Mouse (Mus musculus) T-helper 17 cell (primary cell): ENCODE measurements at regions not wholly inside any gene's neighbourhood (a gene's known extent, or its start where the extent isn't known, plus 50 kb on each side); places are given as distances from the start of the nearest gene placed in this dataset.
"Not testable (repeated sequence)": the region's sequence is repeated elsewhere in the genome, so short reads cannot be mapped to it uniquely, and the experiment has no call there.

Experiments used
- in situ Hi-C, 2 experiments: fragments of 300-600 bp; cut with MboI, MseI; formaldehyde crosslinking; loops; 1 replicate in 1 of 2; 2 replicates in 1 of 2; pipeline ENCODE4 v1.15.1; 2025; ENCODE audit warnings: high pct_unique_total_duplicates in 2 of 2

DNA sequence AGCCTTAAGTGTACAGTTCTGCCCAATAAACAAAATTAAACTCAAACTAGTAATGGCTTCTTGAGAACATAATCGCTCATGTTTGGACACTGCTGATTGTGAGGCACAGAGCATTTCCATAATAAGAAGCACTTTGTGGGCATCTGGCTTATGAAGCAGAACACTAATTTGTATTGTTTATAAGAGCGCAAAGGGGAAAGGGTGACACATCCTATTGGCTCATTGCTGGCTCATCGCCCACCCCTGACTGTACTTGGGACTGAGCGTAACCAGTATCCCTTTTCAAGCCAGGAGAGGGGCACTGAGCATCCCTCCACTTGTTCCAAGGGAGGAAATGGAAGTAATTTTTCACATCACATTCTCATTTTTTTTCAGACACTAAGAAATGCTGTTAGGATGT lies 288.0 kb downstream of the Sfmbt2 start:
- in situ Hi-C loops = no loop called here

- in situ Hi-C loops = not testable (repeated sequence)
Measured at GRCm38 (mm10) chr2:10667915-10668314, 297.6 kb downstream of the Sfmbt2 start.

DNA sequence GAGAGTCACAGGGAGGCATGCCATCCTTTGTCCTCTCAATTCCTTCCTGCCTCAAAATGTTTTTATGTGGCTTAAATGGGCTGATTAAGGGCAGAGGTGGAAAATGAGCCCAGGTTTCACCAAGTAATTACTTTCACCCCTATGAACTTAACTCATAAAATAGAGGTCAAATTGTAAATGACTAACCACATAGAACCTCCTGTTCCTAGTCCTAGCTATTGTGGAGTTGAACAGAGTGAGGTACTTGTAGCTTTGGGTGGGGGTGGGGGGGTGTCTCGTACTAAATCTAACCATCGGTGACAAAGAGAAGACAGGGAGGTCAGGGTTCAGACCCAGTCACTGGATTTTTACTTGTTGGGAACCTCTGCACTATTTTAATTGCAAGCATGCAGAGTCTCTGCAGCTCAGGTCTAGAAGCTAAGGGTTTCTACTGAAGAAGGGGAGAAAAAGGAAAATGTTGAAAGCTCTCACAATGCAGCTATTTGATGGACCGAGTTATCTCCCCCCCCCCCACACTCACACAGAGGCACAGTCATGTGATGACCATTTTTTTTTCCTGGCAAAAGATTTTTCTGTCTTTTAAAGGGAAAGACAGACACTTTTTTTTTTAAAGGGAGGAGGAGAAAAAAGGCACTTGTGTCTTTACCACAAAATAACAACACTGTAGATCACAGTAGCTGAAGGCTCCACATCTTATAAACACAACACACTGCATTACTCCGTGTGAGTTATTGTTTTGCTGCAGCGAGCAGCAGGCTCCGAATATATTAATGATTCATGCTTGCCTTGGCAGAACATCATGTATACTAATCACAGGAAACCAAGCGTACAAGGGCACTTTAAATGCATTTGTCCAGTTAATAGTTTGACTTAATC lies 300.4 kb downstream of the Sfmbt2 start:
- in situ Hi-C loops = no loop called here

DNA sequence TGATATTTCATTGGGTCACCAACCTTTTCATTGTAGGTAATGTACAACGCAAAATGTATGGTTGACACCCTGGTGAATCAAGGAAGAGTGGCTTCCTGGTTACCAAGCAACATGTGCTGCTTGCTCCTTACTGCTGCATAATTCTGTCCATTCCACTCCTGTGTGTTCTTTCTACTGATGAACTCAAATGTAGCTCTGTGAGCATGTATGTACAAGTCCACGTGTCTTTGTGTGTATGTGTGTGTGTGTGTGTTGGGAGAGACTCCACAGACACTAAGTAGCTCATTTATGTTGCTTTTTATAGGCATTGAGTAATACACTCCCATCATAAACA lies 301.0 kb downstream of the Sfmbt2 start:
- in situ Hi-C loops = no loop called here

- in situ Hi-C loops = no loop called here
Measured at GRCm38 (mm10) chr2:10672196-10672595, 301.9 kb downstream of the Sfmbt2 start.

GRCm38 (mm10) chr2:10674738-10675349 lies 304.5 kb downstream of the Sfmbt2 start:
- in situ Hi-C loops = no loop called here

DNA sequence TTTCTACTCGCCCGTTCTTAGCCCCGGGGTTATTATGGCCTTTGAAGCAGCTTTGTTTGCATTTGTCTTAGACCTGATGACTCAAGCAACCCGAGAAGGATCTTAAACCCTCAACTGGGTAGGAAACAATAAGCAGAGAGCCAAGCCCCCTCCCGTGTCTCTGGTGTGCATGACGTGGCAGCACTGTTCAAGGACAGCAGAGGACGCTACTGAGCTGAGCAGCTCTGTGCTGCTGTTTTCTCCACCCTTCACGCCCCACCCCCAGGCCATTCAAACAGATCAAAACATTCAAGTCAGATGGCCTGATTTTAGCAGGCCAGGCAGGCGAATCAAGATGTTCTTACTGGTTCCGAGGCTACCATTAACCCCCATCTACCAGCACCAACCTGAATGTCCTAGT lies 331.1 kb downstream of the Sfmbt2 start:
- in situ Hi-C loops = no loop called here

- in situ Hi-C loops = no loop called here
Measured at GRCm38 (mm10) chr2:10718366-10718765, 348.1 kb downstream of the Sfmbt2 start.

DNA sequence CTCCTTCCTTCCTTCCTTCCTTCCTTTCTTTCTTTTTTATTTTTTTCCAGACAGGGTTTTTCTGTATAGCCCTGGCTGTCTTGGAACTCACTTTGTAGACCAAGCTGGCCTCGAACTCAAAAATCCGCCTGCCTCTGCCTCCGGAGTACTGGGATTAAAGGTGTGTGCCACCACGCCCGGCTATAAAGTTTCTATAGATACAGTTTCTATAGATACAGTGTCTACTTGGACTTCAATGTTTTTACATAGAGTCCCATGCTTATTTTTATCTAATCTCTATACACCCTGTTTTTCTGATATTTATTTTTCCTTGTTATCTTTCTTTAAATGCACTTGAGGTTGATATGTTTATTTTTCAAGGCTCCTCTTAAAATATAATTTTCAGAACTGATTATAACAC lies 364.0 kb downstream of the Sfmbt2 start:
- in situ Hi-C loops = not testable (repeated sequence)

DNA sequence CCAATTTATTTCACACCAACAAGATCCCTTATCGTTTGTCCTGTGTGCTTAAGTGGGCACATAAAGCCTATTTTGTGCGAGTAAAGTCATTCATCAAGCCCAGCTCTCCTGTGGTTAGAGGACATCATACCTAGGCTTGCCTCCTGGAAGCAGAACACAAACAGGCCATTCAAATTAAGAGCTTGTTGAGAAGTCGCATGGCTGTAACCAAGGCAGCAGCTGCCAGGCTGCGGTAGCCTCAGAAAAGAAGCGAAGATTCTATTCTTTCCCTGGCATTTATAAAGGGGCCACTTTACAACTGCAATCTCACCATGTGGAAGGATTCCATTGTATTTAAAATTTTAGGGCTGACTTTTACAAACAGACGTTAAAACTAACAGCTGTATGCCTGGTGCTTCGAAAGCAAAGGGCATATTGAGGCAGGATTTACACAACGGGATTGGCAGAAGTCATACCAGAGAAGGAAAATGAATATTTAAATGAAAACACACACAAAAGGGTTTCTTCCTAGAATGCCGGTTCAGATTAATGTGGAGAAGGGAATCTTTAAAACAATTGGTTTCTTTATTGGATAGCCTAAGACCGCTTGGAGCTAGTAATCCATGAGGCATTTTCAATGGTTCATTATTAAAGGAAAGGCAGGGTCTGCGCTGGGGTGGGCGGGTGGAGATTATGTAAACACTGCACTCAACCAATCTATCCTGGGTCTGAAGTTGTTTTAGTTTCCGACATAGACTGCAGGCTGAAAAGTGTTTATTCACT lies 366.6 kb downstream of the Sfmbt2 start:
- in situ Hi-C loops = no loop called here

DNA sequence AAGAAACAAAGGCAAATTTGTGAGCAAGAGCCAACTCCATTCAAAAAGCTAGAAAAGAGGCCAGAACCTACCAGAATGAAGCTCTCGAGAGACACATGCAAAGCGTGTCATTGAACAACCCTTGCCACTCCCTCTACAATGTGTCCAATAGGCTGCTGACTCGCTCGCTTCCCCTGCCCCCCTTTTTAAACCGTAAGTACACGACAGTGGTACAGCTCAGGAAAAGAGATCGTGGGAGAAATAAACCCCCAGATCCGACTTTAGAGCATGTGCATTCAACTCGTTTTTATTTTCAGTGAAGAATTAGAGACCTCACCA lies 367.1 kb downstream of the Sfmbt2 start:
- in situ Hi-C loops = no loop called here

GRCm38 (mm10) chr2:10745127-10745526 lies 374.8 kb downstream of the Sfmbt2 start:
- in situ Hi-C loops = no loop called here

DNA sequence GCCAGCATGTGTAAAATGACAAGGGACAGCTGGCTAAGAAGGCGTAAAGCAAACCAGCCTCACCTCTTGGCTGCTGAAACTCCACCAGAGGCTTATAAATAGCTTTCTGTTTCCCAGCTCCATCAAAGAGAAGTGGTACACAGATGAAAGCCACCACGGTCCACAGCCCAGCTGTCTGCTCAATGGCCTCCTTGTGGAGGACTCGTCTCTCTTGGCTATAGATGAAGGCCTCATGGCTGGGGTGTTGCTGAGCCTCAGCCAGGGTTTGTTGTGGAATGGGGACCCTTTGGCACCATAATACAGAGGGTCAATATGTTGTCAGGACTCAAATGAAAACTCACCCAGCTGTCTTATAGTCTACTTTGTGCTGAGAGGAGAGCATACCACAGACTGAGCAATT lies 385.1 kb downstream of the Sfmbt2 start:
- in situ Hi-C loops = no loop called here

DNA sequence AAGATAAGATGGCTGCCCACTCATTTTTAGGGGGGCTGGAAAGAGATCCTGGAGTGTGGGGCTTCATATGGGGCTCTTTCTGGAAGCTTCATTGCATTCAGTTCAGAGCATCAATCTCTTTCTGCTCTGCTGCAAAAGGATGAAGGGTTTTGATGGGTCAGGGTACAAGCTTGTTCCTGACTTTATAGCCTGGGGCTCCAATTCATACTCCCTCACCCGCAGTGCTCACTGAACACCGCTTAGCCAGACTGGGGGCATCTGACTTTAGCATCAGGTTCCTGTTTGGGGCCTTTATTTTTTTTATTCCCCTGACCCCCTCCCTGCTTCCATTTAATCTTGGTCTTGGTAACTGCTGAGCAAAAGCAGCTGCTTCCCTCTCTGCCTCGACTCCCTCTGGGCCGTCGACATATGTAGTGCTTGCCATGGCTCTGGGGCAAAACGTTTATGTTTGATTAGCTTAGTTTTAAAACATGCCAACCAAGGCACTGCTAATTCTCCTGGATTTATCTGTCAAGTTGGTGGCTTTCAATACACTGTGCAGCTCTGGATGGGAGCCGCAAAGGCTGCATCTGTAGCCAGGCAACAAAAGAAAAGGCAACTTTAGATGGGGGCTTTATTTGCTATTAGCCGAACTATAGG lies 387.0 kb downstream of the Sfmbt2 start:
- in situ Hi-C loops = no loop called here

GRCm38 (mm10) chr2:10757886-10758285 lies 387.6 kb downstream of the Sfmbt2 start:
- in situ Hi-C loops = no loop called here

GRCm38 (mm10) chr2:10762236-10762635 lies 391.9 kb downstream of the Sfmbt2 start:
- in situ Hi-C loops = no loop called here

GRCm38 (mm10) chr2:10783071-10783470 lies 388.8 kb upstream of the Prkcq start:
- in situ Hi-C loops = loop anchor here (5.0 to 25.0 kb wide), 3 partner anchors 279 to 529 kb away; no protein-coding TSS in a partner anchor

- in situ Hi-C loops = loop anchor here (5.0 to 25.0 kb wide), 3 partner anchors 279 to 529 kb away; no protein-coding TSS in a partner anchor
Measured at GRCm38 (mm10) chr2:10783594-10783993, 388.3 kb upstream of the Prkcq start.

GRCm38 (mm10) chr2:10784266-10784665 lies 387.6 kb upstream of the Prkcq start:
- in situ Hi-C loops = loop anchor here (5.0 to 25.0 kb wide), 3 partner anchors 278 to 528 kb away; no protein-coding TSS in a partner anchor

DNA sequence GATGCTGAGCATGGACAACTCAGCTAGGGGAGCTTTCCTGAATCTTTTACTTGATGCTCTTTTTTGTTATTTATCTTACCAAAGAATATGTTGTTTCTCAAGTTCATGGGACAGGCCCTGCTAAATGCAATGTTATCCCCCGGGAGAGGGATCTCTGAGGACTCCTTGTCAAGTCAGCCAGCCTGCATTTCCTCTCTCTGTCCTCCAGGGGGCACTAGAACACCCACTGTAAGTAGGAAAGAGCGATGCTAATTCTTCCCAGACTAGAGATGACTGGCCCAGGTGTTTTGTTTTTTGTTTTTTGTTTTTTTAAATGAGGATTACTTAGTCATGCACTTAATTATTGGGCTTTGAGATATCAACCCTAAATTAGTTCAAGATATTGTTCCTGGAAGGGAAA lies 386.8 kb upstream of the Prkcq start:
- in situ Hi-C loops = loop anchor here (25.0 kb wide), 1 partner anchor 277 kb away; no protein-coding TSS in a partner anchor

GRCm38 (mm10) chr2:10788509-10788908 lies 383.4 kb upstream of the Prkcq start:
- in situ Hi-C loops = loop anchor here (25.0 kb wide), 1 partner anchor 274 kb away; no protein-coding TSS in a partner anchor

DNA sequence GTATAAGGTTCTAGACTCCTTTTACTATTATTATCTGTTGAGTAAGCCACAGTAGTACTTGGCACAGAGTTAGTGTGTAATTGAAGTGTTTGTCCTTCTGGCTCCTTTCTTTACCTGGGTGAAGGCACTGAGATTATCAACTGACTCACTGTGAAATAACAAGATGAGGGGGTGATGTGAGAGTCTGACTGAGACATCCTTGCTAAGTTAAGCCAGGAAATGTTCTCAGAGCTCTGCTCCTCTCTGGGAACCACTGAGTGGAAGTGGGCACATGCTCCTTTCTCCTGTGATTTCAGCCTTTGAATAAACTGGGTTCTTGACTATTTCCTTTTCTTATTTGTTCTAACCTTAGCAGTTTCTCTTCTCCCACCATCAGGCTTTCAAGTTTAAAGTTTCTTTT lies 380.7 kb upstream of the Prkcq start:
- in situ Hi-C loops = loop anchor here (25.0 kb wide), 1 partner anchor 271 kb away; no protein-coding TSS in a partner anchor
